Mouse (Mus musculus) C2C12 (cell line): ENCODE results near the gene Ddx39.

Experiments used
- CEBPB ChIP-seq: IDR thresholded peaks from one replicate; pipeline ENCODE4 v1.6.1; 2011; ENCODE audit warnings: low read depth, mild to moderate bottlenecking, control low read depth, moderate library complexity
- CTCF ChIP-seq: IDR thresholded peaks from one replicate; pipeline ENCODE4 v1.5.1; 2011; ENCODE audit not compliant: control insufficient read depth, insufficient read depth, insufficient read length
- FOSL1 ChIP-seq: IDR thresholded peaks from one replicate; pipeline ENCODE4 v1.8.0; 2011; ENCODE audit warnings: mild to moderate bottlenecking, low read length; ENCODE audit not compliant: poor library complexity, insufficient read depth, severe bottlenecking
- MAX ChIP-seq: IDR thresholded peaks from one replicate; pipeline ENCODE4 v1.6.1; 2011; ENCODE audit warnings: mild to moderate bottlenecking, control low read depth
- MYOD1 ChIP-seq: IDR thresholded peaks from one replicate; pipeline ENCODE4 v1.6.1; 2011; ENCODE audit warnings: low read depth; ENCODE audit not compliant: control insufficient read depth, insufficient read length
- MYOG ChIP-seq: IDR thresholded peaks from one replicate; pipeline ENCODE4 v1.6.1; 2011; ENCODE audit not compliant: control insufficient read depth, insufficient read length; ENCODE audit errors: extremely low read depth
- USF1 ChIP-seq: IDR thresholded peaks from one replicate; pipeline ENCODE4 v1.6.1; 2011; ENCODE audit warnings: low read depth, mild to moderate bottlenecking, control low read depth, moderate library complexity

GRCm38 (mm10) chr8:83723447-83724083, 8.6 kb downstream of the Ddx39 start:
- TF ChIP-seq CTCF (no peak), USF1 (no peak), MAX (no peak), MYOD1 (no peak), FOSL1 (no peak), MYOG (no peak), CEBPB (no peak)
